Mouse (Mus musculus) erythroblast, embryonic 14.5 days (primary cell): ENCODE data around the gene Xpnpep3. TPM values are rescaled to one million over a fixed set of nuclear protein-coding genes. Genes with fewer than 3 reads are reported as not detected.
A peak's percentile ranks its signal among the peaks of the same experiment; 100 is the strongest.

Source experiments
- H3K27me3 ChIP-seq: 2 replicates; pipeline ENCODE4 v1.6.1; 2012; ENCODE audit warnings: inconsistent platforms; ENCODE audit not compliant: control insufficient read depth
- H3K36me3 ChIP-seq: 2 replicates; pipeline ENCODE4 v1.6.1; 2012; ENCODE audit warnings: mild to moderate bottlenecking, inconsistent platforms; ENCODE audit not compliant: control insufficient read depth
- H3K4me1 ChIP-seq: 2 replicates; pipeline ENCODE4 v1.6.1; 2012; ENCODE audit warnings: inconsistent platforms; ENCODE audit not compliant: control insufficient read depth
- H3K4me3 ChIP-seq: replicated peaks from 2 replicates; pipeline ENCODE3; 2012; ENCODE audit warnings: moderate library complexity, mild to moderate bottlenecking, inconsistent platforms
- H3K9me3 ChIP-seq: 2 replicates; pipeline ENCODE4 v1.6.1; 2012; ENCODE audit warnings: low read length, inconsistent platforms, mixed read lengths; ENCODE audit not compliant: control insufficient read depth
- GATA1 ChIP-seq: IDR thresholded peaks from 2 replicates; pipeline ENCODE4 v1.6.1; 2012; ENCODE audit warnings: low read length, inconsistent platforms, mixed read lengths
- TAL1 ChIP-seq: IDR thresholded peaks from 3 replicates; pipeline ENCODE4 v1.6.1; 2012; ENCODE audit warnings: low read length, inconsistent platforms, mixed read lengths
- polyA plus RNA-seq: library from polyadenylated mRNA; stranded (reverse); fragments of >175 nt; gene quantifications from 2 replicates; pipeline ENCODE4 v1.2.3, GENCODE M21; 2012

The Xpnpep3 gene
- polyA plus RNA-seq, 1 experiment, result 0.03 TPM

- H3K4me1 ChIP-seq, result peaks cover 40% of the 10 kb centered on the region
- peaks cover 25% of the 10 kb centered on the region for H3K36me3 ChIP-seq
- no peaks in the 10 kb centered on the region for H3K9me3 ChIP-seq
- peak overlapping the region; percentile 82 for H3K4me3 ChIP-seq
- no peak for TF ChIP-seq TAL1
- peak; percentile 58 for TF ChIP-seq GATA1
- no peaks in the 10 kb centered on the region for H3K27me3 ChIP-seq
Measured at GRCm38 (mm10) chr15:81361417-81362015, 38.4 kb upstream of the Xpnpep3 start.

- H3K4me3 ChIP-seq, result no peak overlapping the region
- TF ChIP-seq GATA1, result no peak
- no peak for TF ChIP-seq TAL1
- peaks cover 35% of the 10 kb centered on the region for H3K36me3 ChIP-seq
- H3K27me3 ChIP-seq, result no peaks in the 10 kb centered on the region
- peaks cover 40% of the 10 kb centered on the region for H3K4me1 ChIP-seq
- H3K9me3 ChIP-seq, result no peaks in the 10 kb centered on the region
Measured at GRCm38 (mm10) chr15:81362501-81362900, 37.4 kb upstream of the Xpnpep3 start.

GRCm38 (mm10) chr15:81364271-81364670 is 35.7 kb upstream of the Xpnpep3 start:
- Histone ChIP-seq H3K4me1 (peaks cover 33% of the 10 kb centered on the region), H3K27me3 (no peaks in the 10 kb centered on the region), H3K9me3 (no peaks in the 10 kb centered on the region), H3K4me3 (no peak overlapping the region), H3K36me3 (peaks cover 43% of the 10 kb centered on the region)
- TF ChIP-seq GATA1, result no peak
- TF ChIP-seq TAL1, result no peak

- Histone ChIP-seq H3K4me3 (no peak overlapping the region), H3K4me1 (peaks cover 23% of the 10 kb centered on the region), H3K9me3 (no peaks in the 10 kb centered on the region), H3K27me3 (no peaks in the 10 kb centered on the region), H3K36me3 (peaks cover 50% of the 10 kb centered on the region)
- TF ChIP-seq TAL1, result no peak
- TF ChIP-seq GATA1, result no peak
Measured at GRCm38 (mm10) chr15:81365246-81365645, 34.7 kb upstream of the Xpnpep3 start.

- peaks cover 13% of the 10 kb centered on the region for H3K4me1 ChIP-seq
- H3K9me3 ChIP-seq, result no peaks in the 10 kb centered on the region
- TF ChIP-seq TAL1 (no peak), GATA1 (no peak)
- H3K4me3 ChIP-seq, result no peak overlapping the region
- peaks cover 58% of the 10 kb centered on the region for H3K36me3 ChIP-seq
- no peaks in the 10 kb centered on the region for H3K27me3 ChIP-seq
Measured at GRCm38 (mm10) chr15:81366241-81366640, 33.7 kb upstream of the Xpnpep3 start.

- H3K4me1 ChIP-seq, result no peaks in the 10 kb centered on the region; the same call in 1 of the 2 replicates
- TF ChIP-seq GATA1 (no peak), TAL1 (no peak)
- no peaks in the 10 kb centered on the region for H3K9me3 ChIP-seq
- H3K36me3 ChIP-seq, result peaks cover 70% of the 10 kb centered on the region
- H3K27me3 ChIP-seq, result no peaks in the 10 kb centered on the region
- no peak overlapping the region for H3K4me3 ChIP-seq
Measured at GRCm38 (mm10) chr15:81368601-81369000, 31.3 kb upstream of the Xpnpep3 start.

- no peaks in the 10 kb centered on the region; the same call in 1 of the 2 replicates for H3K4me1 ChIP-seq
- TF ChIP-seq TAL1, result no peak
- TF ChIP-seq GATA1, result no peak
- H3K27me3 ChIP-seq, result no peaks in the 10 kb centered on the region
- H3K36me3 ChIP-seq, result peaks cover 69% of the 10 kb centered on the region
- no peak overlapping the region for H3K4me3 ChIP-seq
- no peaks in the 10 kb centered on the region for H3K9me3 ChIP-seq
Measured at GRCm38 (mm10) chr15:81370356-81370755, 29.6 kb upstream of the Xpnpep3 start.

GRCm38 (mm10) chr15:81374621-81375020 is 25.3 kb upstream of the Xpnpep3 start:
- Histone ChIP-seq H3K36me3 (peaks cover 55% of the 10 kb centered on the region), H3K4me3 (no peak overlapping the region)
- no peak for TF ChIP-seq GATA1
- no peak for TF ChIP-seq TAL1

GRCm38 (mm10) chr15:81378845-81379244 is 21.1 kb upstream of the Xpnpep3 start:
- Histone ChIP-seq H3K9me3 (no peaks in the 10 kb centered on the region), H3K4me3 (no peak overlapping the region), H3K27me3 (no peaks in the 10 kb centered on the region), H3K4me1 (no peaks in the 10 kb centered on the region), H3K36me3 (peaks cover 51% of the 10 kb centered on the region)
- TF ChIP-seq GATA1 (no peak), TAL1 (no peak)

More at GRCm38 (mm10) chr15:81374621-81375020, 25.3 kb upstream of the Xpnpep3 start:
- no peaks in the 10 kb centered on the region for H3K27me3 ChIP-seq
- H3K9me3 ChIP-seq, result no peaks in the 10 kb centered on the region
- H3K4me1 ChIP-seq, result no peaks in the 10 kb centered on the region

GRCm38 (mm10) chr15:81386327-81386726 is 13.6 kb upstream of the Xpnpep3 start:
- no peaks in the 10 kb centered on the region for H3K27me3 ChIP-seq
- peaks cover 62% of the 10 kb centered on the region for H3K36me3 ChIP-seq
- TF ChIP-seq GATA1, result no peak
- peaks cover 4% of the 10 kb centered on the region for H3K4me1 ChIP-seq
- H3K4me3 ChIP-seq, result no peak overlapping the region
- H3K9me3 ChIP-seq, result no peaks in the 10 kb centered on the region
